Mouse (Mus musculus): ENCODE data around the gene G2e3.

The G2e3 gene

GRCm38 (mm10) chr12:51347988-51348697 is at the start of gene G2e3:
G2e3 (plus strand) TSS chr12:51348061.
- peak; percentile 43 to 60 for DNase-seq (ENCODE audit: low read depth in 1 of 2, low spot score in 2 of 2)

- no peak for DNase-seq (ENCODE audit: low read depth in 1 of 2, low spot score in 2 of 2)
Measured at GRCm38 (mm10) chr12:51323604-51324003, 24.3 kb upstream of the G2e3 start.

- no peak for DNase-seq (ENCODE audit: low read depth in 1 of 2, low spot score in 2 of 2)
Measured at GRCm38 (mm10) chr12:51326819-51327218, 21.0 kb upstream of the G2e3 start.

GRCm38 (mm10) chr12:51337014-51337413 is 10.8 kb upstream of the G2e3 start:
- DNase-seq (ENCODE audit: low read depth in 1 of 2, low spot score in 2 of 2), result no peak

GRCm38 (mm10) chr12:51346121-51346520 is 1.7 kb upstream of the G2e3 start:
- no peak for DNase-seq (ENCODE audit: low read depth in 1 of 2, low spot score in 2 of 2)

GRCm38 (mm10) chr12:51348698-51348998 is 787 bp downstream of the G2e3 start:
- DNase-seq (ENCODE audit: low read depth in 1 of 2, low spot score in 2 of 2), result no peak

- no peak for DNase-seq (ENCODE audit: low read depth in 1 of 2, low spot score in 2 of 2)
Measured at GRCm38 (mm10) chr12:51355296-51355695, 7.4 kb downstream of the G2e3 start.

GRCm38 (mm10) chr12:51361294-51361693 is 13.4 kb downstream of the G2e3 start:
- DNase-seq (ENCODE audit: low read depth in 1 of 2, low spot score in 2 of 2), result no peak

- no peak for DNase-seq (ENCODE audit: low read depth in 1 of 2, low spot score in 2 of 2)
Measured at GRCm38 (mm10) chr12:51362898-51363297, 15.0 kb downstream of the G2e3 start.

- DNase-seq (ENCODE audit: low read depth in 1 of 2, low spot score in 2 of 2), result no peak
Measured at GRCm38 (mm10) chr12:51368504-51368903, 20.6 kb downstream of the G2e3 start.

GRCm38 (mm10) chr12:51377003-51377887 is 29.4 kb downstream of the G2e3 start, which contains the start of gene Scfd1:
Scfd1 (plus strand) TSS chr12:51377510.
- DNase-seq (ENCODE audit: low read depth in 1 of 2, low spot score in 2 of 2), result peak; percentile 84 to 85

GRCm38 (mm10) chr12:51377888-51378190 is 30.0 kb downstream of the G2e3 start:
- no peak for DNase-seq (ENCODE audit: low read depth in 1 of 2, low spot score in 2 of 2)

- no peak for DNase-seq (ENCODE audit: low read depth in 1 of 2, low spot score in 2 of 2)
Measured at GRCm38 (mm10) chr12:51399871-51400270, 52.0 kb downstream of the G2e3 start.

- DNase-seq (ENCODE audit: low read depth in 1 of 2, low spot score in 2 of 2), result no peak
Measured at GRCm38 (mm10) chr12:51402060-51402698, 54.3 kb downstream of the G2e3 start.

GRCm38 (mm10) chr12:51403987-51404586 is 56.2 kb downstream of the G2e3 start:
- no peak for DNase-seq (ENCODE audit: low read depth in 1 of 2, low spot score in 2 of 2)

- no peak for DNase-seq (ENCODE audit: low read depth in 1 of 2, low spot score in 2 of 2)
Measured at GRCm38 (mm10) chr12:51411362-51411761, 63.5 kb downstream of the G2e3 start.

All from monocyte, adult 2 months (primary cell).